Mouse (Mus musculus): ENCODE data around the gene Gria2. TPM values are rescaled to one million over a fixed set of nuclear protein-coding genes. Genes with fewer than 3 reads are reported as not detected.

The Gria2 gene
- 0.95 and 1.4 TPM in 2 replicates for polyA plus RNA-seq (2015; fragmentation: Nextera tagmentation; extraction: Ambion mirVana)

- peaks cover 14% of the 10 kb centered on the region for H3K4me1 ChIP-seq (ENCODE audit: control insufficient read depth, insufficient read depth, low read length)
- H3K4me2 ChIP-seq (ENCODE audit: low read depth, low read length), result peak within 1 kb of the TSS; percentile 82
- H3K4me3 ChIP-seq (ENCODE audit: low read length), result peak within 1 kb of the TSS; percentile 49
- peak; percentile 95 for ATAC-seq
- no peaks in the 10 kb centered on the region for H3K9me3 ChIP-seq (ENCODE audit: control insufficient read depth, low read length)
- no peak within 1 kb of the TSS for H3K9ac ChIP-seq (ENCODE audit: low read depth, low read length)
- no peak within 1 kb of the TSS for H3K27ac ChIP-seq (ENCODE audit: low read length)
- under 1% methylated on average over 34 of the region's 35 CpGs for WGBS
- H3K36me3 ChIP-seq (ENCODE audit: control insufficient read depth, insufficient read depth, low read length), result no peaks in the 10 kb centered on the region
- peaks cover 20% of the 10 kb centered on the region; the same call in 1 of the 2 replicates for H3K27me3 ChIP-seq (replicated peaks; ENCODE audit: control insufficient read depth, insufficient read depth, low read length)
Observed at GRCm38 (mm10) chr3:80802596-80803081, at the start of gene Gria2. TSS of gene Gria2 (minus strand) at chr3:80802835.

DNA sequence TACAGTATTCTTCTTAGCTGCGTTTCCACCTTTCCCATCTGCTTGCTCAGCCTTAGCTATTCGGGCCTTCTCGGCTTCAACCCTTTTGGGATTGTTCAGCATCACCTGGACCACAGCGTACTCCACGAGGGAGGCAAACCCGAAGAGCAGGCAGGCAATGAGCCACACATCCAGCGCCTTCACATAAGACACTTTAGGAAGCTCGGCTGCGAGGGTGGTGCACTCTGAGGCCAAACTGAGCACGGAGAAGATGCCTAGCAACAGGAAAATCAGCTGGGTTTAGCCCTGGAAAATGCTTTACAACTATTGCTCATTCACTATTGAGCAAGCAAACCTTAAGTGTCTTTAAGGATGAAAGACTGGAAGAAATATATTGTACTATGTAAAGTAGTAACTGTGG lies 48.3 kb upstream of the Gria2 start:
- Histone ChIP-seq H3K4me3 (ENCODE audit: low read length) (no peak overlapping the region), H3K9ac (ENCODE audit: low read depth, low read length) (no peak overlapping the region), H3K4me1 (ENCODE audit: control insufficient read depth, insufficient read depth, low read length) (no peaks in the 10 kb centered on the region), H3K9me3 (ENCODE audit: control insufficient read depth, low read length) (no peaks in the 10 kb centered on the region), H3K36me3 (ENCODE audit: control insufficient read depth, insufficient read depth, low read length) (no peaks in the 10 kb centered on the region), H3K27me3 (replicated peaks; ENCODE audit: control insufficient read depth, insufficient read depth, low read length) (no peaks in the 10 kb centered on the region), H3K27ac (ENCODE audit: low read length) (no peak overlapping the region), H3K4me2 (ENCODE audit: low read depth, low read length) (no peak overlapping the region)
- WGBS, result 80% methylated on average over 10 of the region's 10 CpGs
- no peak for ATAC-seq

DNA sequence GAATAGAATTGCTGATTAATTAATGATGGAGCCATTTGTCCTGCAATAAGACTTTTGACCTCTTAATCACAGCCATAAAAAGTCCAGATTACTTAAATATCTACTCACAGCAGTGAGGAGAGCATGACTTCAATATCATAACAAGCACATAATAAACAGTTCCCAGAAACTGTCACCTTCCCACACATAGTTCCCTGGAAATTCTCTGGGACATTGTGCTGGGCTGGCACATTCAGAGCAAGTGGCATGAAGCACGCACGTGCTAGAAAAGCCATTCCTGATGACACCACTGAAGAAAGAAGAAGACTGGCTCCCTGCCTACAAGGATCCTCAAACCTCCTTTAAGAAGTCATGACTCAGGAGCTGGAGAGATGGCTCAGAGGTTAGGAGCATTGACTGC lies 43.0 kb upstream of the Gria2 start:
- no peak overlapping the region for H3K27ac ChIP-seq (ENCODE audit: low read length)
- H3K9ac ChIP-seq (ENCODE audit: low read depth, low read length), result no peak overlapping the region
- WGBS, result 69% methylated on average over 2 of the region's 2 CpGs
- H3K4me3 ChIP-seq (ENCODE audit: low read length), result no peak overlapping the region
- no peaks in the 10 kb centered on the region for H3K36me3 ChIP-seq (ENCODE audit: control insufficient read depth, insufficient read depth, low read length)
- no peaks in the 10 kb centered on the region for H3K9me3 ChIP-seq (ENCODE audit: control insufficient read depth, low read length)
- H3K4me1 ChIP-seq (ENCODE audit: control insufficient read depth, insufficient read depth, low read length), result no peaks in the 10 kb centered on the region
- no peak overlapping the region for H3K4me2 ChIP-seq (ENCODE audit: low read depth, low read length)
- H3K27me3 ChIP-seq (replicated peaks; ENCODE audit: control insufficient read depth, insufficient read depth, low read length), result no peaks in the 10 kb centered on the region
- ATAC-seq, result peak; percentile 64

DNA sequence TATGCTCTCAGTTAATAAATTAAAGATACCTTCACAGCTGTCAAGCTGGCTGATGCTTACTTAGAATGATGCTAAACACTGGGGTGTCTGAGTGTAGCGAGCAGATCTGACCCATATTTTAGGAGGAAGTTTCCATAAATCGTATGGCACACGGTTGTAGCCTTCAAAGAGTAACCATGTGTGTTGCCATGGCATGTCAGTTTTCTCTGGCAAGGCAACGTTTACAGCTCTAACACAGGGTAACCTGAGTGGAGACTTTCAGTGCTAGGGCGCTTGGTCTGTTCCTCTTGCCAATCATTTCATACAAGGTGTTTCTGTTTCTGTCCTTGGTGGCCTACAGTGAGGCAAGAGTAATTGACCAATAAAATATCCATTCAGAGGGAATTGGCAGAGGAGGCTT lies 37.2 kb upstream of the Gria2 start:
- ATAC-seq, result no peak
- H3K27me3 ChIP-seq (replicated peaks; ENCODE audit: control insufficient read depth, insufficient read depth, low read length), result no peaks in the 10 kb centered on the region
- no peak overlapping the region for H3K4me3 ChIP-seq (ENCODE audit: low read length)
- no peak overlapping the region for H3K27ac ChIP-seq (ENCODE audit: low read length)
- no peak overlapping the region for H3K9ac ChIP-seq (ENCODE audit: low read depth, low read length)
- no peak overlapping the region for H3K4me2 ChIP-seq (ENCODE audit: low read depth, low read length)
- no peaks in the 10 kb centered on the region for H3K36me3 ChIP-seq (ENCODE audit: control insufficient read depth, insufficient read depth, low read length)
- no peaks in the 10 kb centered on the region for H3K4me1 ChIP-seq (ENCODE audit: control insufficient read depth, insufficient read depth, low read length)
- H3K9me3 ChIP-seq (ENCODE audit: control insufficient read depth, low read length), result no peaks in the 10 kb centered on the region
- WGBS, result 68% methylated on average over 5 of the region's 5 CpGs

DNA sequence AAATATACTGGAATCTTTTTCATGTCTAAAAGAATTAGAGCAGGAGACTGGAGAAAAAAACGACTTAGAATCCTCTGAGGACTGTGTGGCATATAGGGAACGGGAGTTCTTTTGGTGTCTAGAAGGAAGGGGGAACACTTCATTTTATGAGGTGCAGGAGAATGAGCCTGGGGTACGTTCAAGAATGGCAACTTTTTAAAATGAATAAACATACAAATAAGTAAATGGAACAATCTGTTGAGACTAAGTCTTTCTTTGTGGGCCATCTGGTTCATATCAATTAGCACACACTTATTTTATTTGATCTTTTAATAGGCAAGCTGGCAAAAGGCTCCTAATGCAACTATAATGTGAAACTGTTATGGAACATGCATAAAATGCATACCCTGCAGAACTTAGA lies 34.9 kb upstream of the Gria2 start:
- no peak overlapping the region for H3K4me3 ChIP-seq (ENCODE audit: low read length)
- H3K9me3 ChIP-seq (ENCODE audit: control insufficient read depth, low read length), result no peaks in the 10 kb centered on the region
- no peaks in the 10 kb centered on the region for H3K4me1 ChIP-seq (ENCODE audit: control insufficient read depth, insufficient read depth, low read length)
- no peak for ATAC-seq
- H3K27me3 ChIP-seq (replicated peaks; ENCODE audit: control insufficient read depth, insufficient read depth, low read length), result no peaks in the 10 kb centered on the region
- H3K9ac ChIP-seq (ENCODE audit: low read depth, low read length), result no peak overlapping the region
- 50% methylated on average over 3 of the region's 3 CpGs for WGBS
- no peaks in the 10 kb centered on the region for H3K36me3 ChIP-seq (ENCODE audit: control insufficient read depth, insufficient read depth, low read length)
- H3K27ac ChIP-seq (ENCODE audit: low read length), result no peak overlapping the region
- H3K4me2 ChIP-seq (ENCODE audit: low read depth, low read length), result no peak overlapping the region

GRCm38 (mm10) chr3:80823975-80824374 lies 21.3 kb upstream of the Gria2 start:
- no peaks in the 10 kb centered on the region for H3K27me3 ChIP-seq (replicated peaks; ENCODE audit: control insufficient read depth, insufficient read depth, low read length)
- WGBS, result 96% methylated on average over 1 of the region's 1 CpGs
- ATAC-seq, result no peak
- no peaks in the 10 kb centered on the region for H3K9me3 ChIP-seq (ENCODE audit: control insufficient read depth, low read length)
- H3K9ac ChIP-seq (ENCODE audit: low read depth, low read length), result no peak overlapping the region
- no peaks in the 10 kb centered on the region for H3K36me3 ChIP-seq (ENCODE audit: control insufficient read depth, insufficient read depth, low read length)
- H3K4me2 ChIP-seq (ENCODE audit: low read depth, low read length), result no peak overlapping the region
- no peak overlapping the region for H3K4me3 ChIP-seq (ENCODE audit: low read length)
- no peak overlapping the region for H3K27ac ChIP-seq (ENCODE audit: low read length)
- H3K4me1 ChIP-seq (ENCODE audit: control insufficient read depth, insufficient read depth, low read length), result no peaks in the 10 kb centered on the region

- no peak overlapping the region for H3K27ac ChIP-seq (ENCODE audit: low read length)
- H3K9me3 ChIP-seq (ENCODE audit: control insufficient read depth, low read length), result no peaks in the 10 kb centered on the region
- no peak for ATAC-seq
- no peak overlapping the region for H3K4me3 ChIP-seq (ENCODE audit: low read length)
- no peak overlapping the region for H3K4me2 ChIP-seq (ENCODE audit: low read depth, low read length)
- H3K9ac ChIP-seq (ENCODE audit: low read depth, low read length), result no peak overlapping the region
- WGBS, result 88% methylated on average over 1 of the region's 1 CpGs
- no peaks in the 10 kb centered on the region for H3K4me1 ChIP-seq (ENCODE audit: control insufficient read depth, insufficient read depth, low read length)
- no peaks in the 10 kb centered on the region for H3K27me3 ChIP-seq (replicated peaks; ENCODE audit: control insufficient read depth, insufficient read depth, low read length)
- no peaks in the 10 kb centered on the region for H3K36me3 ChIP-seq (ENCODE audit: control insufficient read depth, insufficient read depth, low read length)
Observed at GRCm38 (mm10) chr3:80818619-80819018, 16.0 kb upstream of the Gria2 start.

GRCm38 (mm10) chr3:80813734-80814133 lies 11.1 kb upstream of the Gria2 start:
- no peak overlapping the region for H3K27ac ChIP-seq (ENCODE audit: low read length)
- no peaks in the 10 kb centered on the region for H3K4me1 ChIP-seq (ENCODE audit: control insufficient read depth, insufficient read depth, low read length)
- H3K27me3 ChIP-seq (replicated peaks; ENCODE audit: control insufficient read depth, insufficient read depth, low read length), result no peaks in the 10 kb centered on the region
- no peak overlapping the region for H3K4me3 ChIP-seq (ENCODE audit: low read length)
- no peaks in the 10 kb centered on the region for H3K36me3 ChIP-seq (ENCODE audit: control insufficient read depth, insufficient read depth, low read length)
- no peak overlapping the region for H3K4me2 ChIP-seq (ENCODE audit: low read depth, low read length)
- ATAC-seq, result no peak
- H3K9me3 ChIP-seq (ENCODE audit: control insufficient read depth, low read length), result no peaks in the 10 kb centered on the region
- H3K9ac ChIP-seq (ENCODE audit: low read depth, low read length), result no peak overlapping the region

- Histone ChIP-seq H3K4me1 (ENCODE audit: control insufficient read depth, insufficient read depth, low read length) (no peaks in the 10 kb centered on the region), H3K4me3 (ENCODE audit: low read length) (no peak overlapping the region), H3K27ac (ENCODE audit: low read length) (no peak overlapping the region), H3K36me3 (ENCODE audit: control insufficient read depth, insufficient read depth, low read length) (no peaks in the 10 kb centered on the region), H3K9ac (ENCODE audit: low read depth, low read length) (no peak overlapping the region), H3K9me3 (ENCODE audit: control insufficient read depth, low read length) (no peaks in the 10 kb centered on the region), H3K27me3 (replicated peaks; ENCODE audit: control insufficient read depth, insufficient read depth, low read length) (no peaks in the 10 kb centered on the region), H3K4me2 (ENCODE audit: low read depth, low read length) (no peak overlapping the region)
- 71% methylated on average over 3 of the region's 3 CpGs for WGBS
- no peak for ATAC-seq
Observed at GRCm38 (mm10) chr3:80812237-80812636, 9.6 kb upstream of the Gria2 start.

DNA sequence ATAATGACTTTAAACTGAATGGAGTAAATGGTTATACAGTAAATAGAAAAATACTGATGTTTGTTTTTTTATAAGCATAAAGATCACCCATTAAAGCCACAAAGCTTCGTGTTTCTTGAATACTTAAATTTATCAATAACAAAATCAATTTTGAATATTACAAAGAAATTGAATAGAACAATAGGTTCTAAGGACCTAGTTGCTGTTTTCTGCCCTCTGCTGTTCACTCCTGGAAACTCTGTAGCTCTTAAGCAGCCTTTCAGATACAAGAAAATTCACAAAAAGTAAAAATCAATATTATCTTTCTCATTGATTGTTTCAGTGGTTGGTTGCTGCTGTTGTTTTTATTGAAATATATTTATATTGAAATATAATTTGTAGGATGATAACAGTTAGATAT lies 2.7 kb upstream of the Gria2 start:
- Histone ChIP-seq H3K27ac (ENCODE audit: low read length) (no peak overlapping the region), H3K9ac (ENCODE audit: low read depth, low read length) (no peak overlapping the region), H3K4me3 (ENCODE audit: low read length) (no peak overlapping the region), H3K36me3 (ENCODE audit: control insufficient read depth, insufficient read depth, low read length) (no peaks in the 10 kb centered on the region), H3K4me2 (ENCODE audit: low read depth, low read length) (no peak overlapping the region), H3K4me1 (ENCODE audit: control insufficient read depth, insufficient read depth, low read length) (peaks cover 13% of the 10 kb centered on the region), H3K27me3 (replicated peaks; ENCODE audit: control insufficient read depth, insufficient read depth, low read length) (peaks cover 17% of the 10 kb centered on the region; the same call in 1 of the 2 replicates), H3K9me3 (ENCODE audit: control insufficient read depth, low read length) (no peaks in the 10 kb centered on the region)
- ATAC-seq, result no peak
- 12% methylated on average over 1 of the region's 1 CpGs for WGBS

Measured in intestine, embryonic 16.5 days (tissue).